Mouse (Mus musculus) spleen, adult 2 months (tissue): ENCODE data around the gene Simc1.

Source experiments
- CTCF ChIP-seq: fragments of 200-500 bp; IDR thresholded peaks from 2 replicates; pipeline ENCODE4 v1.5.1; 2011; ENCODE audit warnings: mild to moderate bottlenecking, inconsistent platforms; ENCODE audit not compliant: insufficient read depth, insufficient read length, insufficient replicate concordance; ENCODE audit errors: extremely low read depth
- POLR2A ChIP-seq: fragments of 200-500 bp; IDR thresholded peaks from 2 replicates; pipeline ENCODE4 v1.6.1; 2011; ENCODE audit warnings: low read depth, low read length, inconsistent platforms

GRCm38 (mm10) chr13:54589996-54590951 lies 86.7 kb downstream of the Simc1 start, which contains the start of the genes Nop16 and Higd2a:
- TF ChIP-seq CTCF = no peak
- TF ChIP-seq POLR2A = peak; percentile 4; the same call in 1 of the 2 replicates
